Mouse (Mus musculus): ENCODE results near the gene Zeb2. TPM values are rescaled to one million over a fixed set of nuclear protein-coding genes. Genes with fewer than 3 reads are reported as not detected.

Gene Zeb2
- total RNA-seq, 2 experiments from 2014 or later = 138 to 189 TPM

DNA sequence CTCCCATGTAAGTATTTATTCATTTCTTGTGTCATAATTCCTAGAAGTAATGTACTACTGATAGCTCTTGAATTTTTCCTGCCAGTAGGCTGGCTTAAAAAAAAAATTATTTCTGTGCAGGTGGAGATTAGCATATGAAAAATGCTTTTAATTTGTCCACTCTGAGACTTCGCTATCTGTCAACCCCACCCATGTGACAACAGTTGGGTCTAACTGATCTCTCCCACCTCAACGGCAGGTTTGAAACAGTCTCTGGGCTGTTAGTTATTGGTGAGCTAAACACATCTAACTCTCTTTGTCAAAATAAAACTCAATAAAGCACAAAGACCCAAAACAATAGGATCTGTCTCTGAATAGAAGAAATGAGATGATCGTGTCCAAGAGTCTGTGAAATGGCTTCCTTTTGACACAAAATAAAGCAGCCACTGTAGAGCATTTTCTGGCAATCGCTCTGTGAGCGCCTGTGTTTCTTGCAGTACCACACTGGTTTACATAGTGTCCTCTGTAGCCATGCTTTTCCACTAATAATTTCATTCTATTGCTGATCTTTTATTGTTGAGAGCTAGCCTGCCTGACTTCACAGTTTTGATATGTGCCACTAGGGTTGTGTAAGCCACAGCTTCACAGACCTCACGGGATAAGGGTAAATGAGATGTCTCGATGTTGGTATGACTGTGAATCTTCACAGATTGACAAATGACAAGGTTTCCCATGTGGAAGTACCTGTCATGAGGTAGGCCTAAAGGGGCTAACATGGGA is 48.2 kb downstream of the Zeb2 start:
- ATAC-seq (replicated peaks; ENCODE audit: poor library complexity) = peak; percentile 80

DNA sequence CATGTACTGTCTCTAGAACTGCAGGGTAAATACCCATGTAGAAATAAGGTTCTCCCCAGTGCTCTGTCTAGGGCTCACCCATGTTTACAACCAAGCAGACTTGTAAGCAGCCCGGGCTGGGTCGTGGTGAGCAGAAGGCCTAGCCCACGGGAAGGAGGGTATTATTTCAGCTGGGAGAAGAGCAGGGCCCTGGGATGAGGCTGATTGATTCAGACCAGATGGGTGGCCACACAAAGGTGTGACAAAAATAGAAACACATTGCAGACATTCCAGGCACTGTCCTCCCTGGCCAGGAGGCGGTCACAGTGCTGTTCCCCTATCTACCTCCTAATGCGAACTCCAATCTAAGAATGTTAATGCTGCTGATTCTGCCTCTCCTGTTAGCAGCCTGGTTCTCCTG is 50.1 kb downstream of the Zeb2 start:
- ATAC-seq (replicated peaks; ENCODE audit: poor library complexity) = 0 out of 2 replicates have a peak, but pooled peaks have one; percentile 9

DNA sequence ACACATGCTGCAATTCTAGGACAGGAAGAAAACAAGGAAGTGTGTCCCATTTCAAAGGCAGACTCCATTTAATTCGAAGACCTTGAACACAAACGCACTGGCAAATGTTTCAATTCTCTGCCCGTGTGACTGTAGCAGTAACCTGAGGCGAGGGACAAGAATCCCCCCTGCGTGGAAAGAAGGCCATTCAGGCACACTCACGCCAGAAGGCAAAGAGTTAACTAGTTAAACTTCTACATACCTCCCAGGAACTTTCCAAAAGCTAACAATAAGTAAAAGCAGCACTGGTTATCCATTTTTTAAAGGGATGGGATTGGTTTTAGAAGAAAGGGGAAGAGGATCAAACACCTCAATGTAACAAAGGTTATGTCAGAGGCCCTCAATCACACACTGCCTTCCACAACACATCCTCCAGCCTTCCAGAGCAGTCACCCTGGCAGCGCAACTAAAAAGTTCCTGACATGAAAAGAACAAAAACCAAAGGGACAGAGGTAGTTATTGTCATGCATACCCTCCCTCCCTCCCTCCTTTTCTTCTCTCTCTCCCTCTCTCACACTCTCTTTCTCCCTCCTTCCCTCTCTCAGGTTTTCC is 53.8 kb downstream of the Zeb2 start:
- no peak for ATAC-seq (replicated peaks; ENCODE audit: poor library complexity)

DNA sequence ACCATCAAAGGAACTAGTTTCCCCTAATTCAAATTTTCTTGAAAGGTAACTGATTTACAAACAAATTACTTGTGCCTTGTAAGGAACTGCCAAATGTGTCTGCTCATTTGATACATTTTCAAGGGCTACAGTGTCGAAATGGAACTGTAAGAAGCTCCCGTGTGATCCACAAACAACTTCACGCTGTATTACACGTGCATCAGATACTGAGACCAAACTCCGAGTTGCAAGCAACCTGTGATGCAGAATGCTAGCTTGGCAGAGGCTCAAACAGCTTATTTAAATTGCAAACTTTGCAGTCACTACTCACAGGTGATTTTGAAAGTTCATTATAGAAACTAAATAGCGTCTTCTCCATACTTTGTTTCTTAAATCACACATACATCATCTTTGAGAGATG is 55.1 kb downstream of the Zeb2 start:
- no peak for ATAC-seq (replicated peaks; ENCODE audit: poor library complexity)

GRCm38 (mm10) chr2:45060768-45061167 is 56.4 kb downstream of the Zeb2 start:
- ATAC-seq (replicated peaks; ENCODE audit: poor library complexity) = no peak

DNA sequence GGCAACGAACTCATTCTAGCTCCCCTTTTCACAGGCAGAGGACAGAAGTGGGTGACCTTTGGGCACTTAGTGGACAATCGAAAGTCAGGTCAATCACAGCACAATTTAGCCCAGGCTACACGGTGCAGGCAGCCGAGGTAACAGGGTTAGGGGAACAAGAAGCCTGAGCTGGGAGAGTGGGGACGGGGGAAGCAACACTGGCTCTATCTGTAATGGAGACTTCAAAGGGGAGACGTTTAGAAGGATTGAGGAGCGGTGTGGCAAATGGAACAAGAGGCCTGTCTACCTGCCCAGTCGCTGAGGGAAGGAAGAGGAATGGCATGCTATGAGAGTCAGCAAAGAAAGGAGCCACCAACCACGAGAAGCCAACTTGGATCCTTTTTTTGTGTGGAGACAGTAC is 57.0 kb downstream of the Zeb2 start:
- ATAC-seq (replicated peaks; ENCODE audit: poor library complexity) = no peak

- ATAC-seq (replicated peaks; ENCODE audit: poor library complexity) = no peak
These were observed 57.6 kb downstream of the Zeb2 start for GRCm38 (mm10) chr2:45059599-45059998.

DNA sequence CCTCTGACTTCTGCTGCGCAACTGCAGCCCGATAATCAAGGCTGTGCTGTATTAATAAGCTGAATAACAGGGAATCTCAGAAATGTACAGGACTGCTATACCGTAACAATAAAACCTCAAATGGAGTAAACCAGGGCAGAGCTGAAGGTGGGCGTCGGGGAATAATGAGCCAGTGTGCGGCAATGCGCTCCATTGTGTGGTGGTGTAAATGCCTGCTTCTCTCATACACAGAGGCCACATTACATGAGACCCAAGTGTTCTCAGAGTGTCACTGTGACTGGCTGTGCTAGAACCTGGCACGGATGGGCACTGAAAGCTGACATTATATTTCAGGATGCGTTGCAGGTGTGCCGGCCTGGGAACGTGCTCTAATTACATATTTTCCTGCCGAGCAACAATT is 58.2 kb downstream of the Zeb2 start:
- no peak for ATAC-seq (replicated peaks; ENCODE audit: poor library complexity)

DNA sequence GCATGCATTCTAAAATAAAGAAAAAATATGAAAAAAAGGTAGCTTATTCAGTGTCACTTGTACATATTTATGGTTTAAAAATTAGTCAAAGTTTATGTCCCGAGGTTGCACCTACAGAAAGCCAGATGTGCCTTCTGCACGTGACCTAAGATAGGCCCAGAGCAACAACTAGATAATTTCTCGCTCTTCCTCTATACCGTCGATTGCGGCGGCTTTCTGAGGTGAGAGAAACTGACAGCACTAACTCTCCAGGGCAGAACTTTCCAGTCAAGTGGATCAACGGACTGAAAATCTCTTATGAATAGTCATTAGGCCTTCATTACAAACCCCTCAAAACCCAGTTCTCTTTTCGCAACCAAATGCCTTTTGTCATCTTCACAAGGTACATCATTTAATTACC is 59.0 kb downstream of the Zeb2 start:
- ATAC-seq (replicated peaks; ENCODE audit: poor library complexity) = peak; percentile 21; the same call in 1 of the 2 replicates

- peak; percentile 12; the same call in 1 of the 2 replicates for ATAC-seq (replicated peaks; ENCODE audit: poor library complexity)
These were observed 60.2 kb downstream of the Zeb2 start for GRCm38 (mm10) chr2:45056856-45057562.

GRCm38 (mm10) chr2:45055926-45056325 is 61.3 kb downstream of the Zeb2 start:
- peak; percentile 9; the same call in 1 of the 2 replicates for ATAC-seq (replicated peaks; ENCODE audit: poor library complexity)

DNA sequence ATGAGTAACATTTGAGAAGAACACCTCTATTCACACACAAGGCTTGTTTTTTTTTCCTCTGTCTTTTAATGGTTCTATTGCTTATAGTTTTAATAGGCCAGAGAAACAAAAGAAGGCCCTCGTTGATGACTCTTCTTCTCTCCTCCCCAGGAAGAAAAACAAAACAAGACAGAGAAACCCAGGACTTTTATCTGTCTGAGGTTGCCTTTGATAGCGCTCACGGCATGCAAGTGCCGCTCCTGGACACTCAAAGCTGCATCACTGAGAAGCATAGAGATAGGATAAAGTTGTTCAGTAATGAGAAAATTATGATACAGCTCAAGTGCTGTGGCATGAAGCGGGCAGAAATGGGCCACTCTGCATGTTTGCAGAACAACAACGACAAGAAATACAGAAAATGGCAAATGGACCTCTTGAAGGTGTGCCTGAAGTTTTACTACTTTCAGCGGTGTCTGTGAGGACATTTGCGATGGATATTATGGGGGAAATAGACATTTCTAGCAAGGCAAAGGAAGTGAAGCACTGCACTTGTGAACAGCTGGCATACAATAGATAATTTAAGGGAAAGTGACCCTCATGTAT is 62.1 kb downstream of the Zeb2 start:
- peak; percentile 30 for ATAC-seq (replicated peaks; ENCODE audit: poor library complexity)

GRCm38 (mm10) chr2:45054070-45055025 is 62.8 kb downstream of the Zeb2 start:
- no peak for ATAC-seq (replicated peaks; ENCODE audit: poor library complexity)

DNA sequence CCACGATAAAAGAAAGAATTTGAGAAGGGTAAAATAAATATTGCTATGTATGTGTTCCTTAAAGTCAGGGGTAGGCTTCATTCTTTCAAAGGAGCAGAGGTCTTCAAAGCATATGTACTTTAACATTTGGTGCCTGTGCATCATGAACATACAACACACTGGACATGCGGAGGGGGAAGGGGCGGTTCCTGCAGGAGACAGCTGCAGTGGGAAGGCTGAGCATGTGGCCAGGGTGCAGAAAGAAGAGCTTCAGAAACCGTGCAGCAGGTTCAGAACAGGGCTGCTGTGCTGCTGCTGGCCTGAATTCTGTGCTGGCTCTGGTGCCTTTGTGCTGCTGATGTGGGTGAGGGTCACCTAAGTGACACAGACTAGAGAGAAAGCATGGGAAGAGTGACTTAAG is 64.6 kb downstream of the Zeb2 start:
- no peak for ATAC-seq (replicated peaks; ENCODE audit: poor library complexity)

DNA sequence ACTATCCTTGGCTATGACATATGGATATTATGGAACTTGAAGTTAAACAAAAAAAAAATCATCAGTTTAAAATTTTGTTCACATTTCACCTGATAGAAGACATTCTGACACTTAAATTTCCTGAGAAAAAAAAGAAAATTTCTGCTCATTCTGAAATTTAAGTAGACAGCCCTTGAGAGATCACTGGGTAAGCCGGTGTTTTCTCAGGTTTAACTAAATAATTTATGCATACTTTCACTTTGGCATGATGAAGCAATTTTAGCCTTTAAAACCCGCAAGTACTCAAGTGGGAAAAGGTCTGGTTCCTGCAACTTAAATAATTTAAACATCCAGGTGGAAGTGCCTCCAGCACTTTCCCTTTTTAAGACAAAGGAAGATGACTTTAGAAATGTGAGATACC is 65.9 kb downstream of the Zeb2 start:
- ATAC-seq (replicated peaks; ENCODE audit: poor library complexity) = no peak

DNA sequence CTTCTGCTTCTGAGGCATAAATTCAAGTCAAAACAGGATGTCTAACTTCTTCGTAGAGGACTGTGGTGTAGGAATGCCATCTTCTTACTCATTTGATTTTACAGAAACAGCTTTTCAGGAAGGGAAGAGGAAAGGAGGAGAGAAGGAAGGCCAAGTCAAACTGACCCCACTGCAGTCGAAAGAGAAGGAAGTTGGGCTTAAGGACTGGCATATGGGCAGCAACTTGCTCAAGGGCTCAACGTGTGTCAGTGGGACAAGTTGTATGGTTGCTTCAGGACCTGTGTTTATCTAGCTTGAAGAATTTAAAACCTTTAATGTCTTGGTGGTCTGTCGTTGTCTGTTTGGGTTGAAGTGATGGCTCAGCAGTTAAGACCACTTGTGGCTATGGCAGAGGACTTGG is 67.3 kb downstream of the Zeb2 start:
- ATAC-seq (replicated peaks; ENCODE audit: poor library complexity) = peak; percentile 9; the same call in 1 of the 2 replicates

GRCm38 (mm10) chr2:45049279-45049678 is 67.9 kb downstream of the Zeb2 start:
- ATAC-seq (replicated peaks; ENCODE audit: poor library complexity) = peak; percentile 69

DNA sequence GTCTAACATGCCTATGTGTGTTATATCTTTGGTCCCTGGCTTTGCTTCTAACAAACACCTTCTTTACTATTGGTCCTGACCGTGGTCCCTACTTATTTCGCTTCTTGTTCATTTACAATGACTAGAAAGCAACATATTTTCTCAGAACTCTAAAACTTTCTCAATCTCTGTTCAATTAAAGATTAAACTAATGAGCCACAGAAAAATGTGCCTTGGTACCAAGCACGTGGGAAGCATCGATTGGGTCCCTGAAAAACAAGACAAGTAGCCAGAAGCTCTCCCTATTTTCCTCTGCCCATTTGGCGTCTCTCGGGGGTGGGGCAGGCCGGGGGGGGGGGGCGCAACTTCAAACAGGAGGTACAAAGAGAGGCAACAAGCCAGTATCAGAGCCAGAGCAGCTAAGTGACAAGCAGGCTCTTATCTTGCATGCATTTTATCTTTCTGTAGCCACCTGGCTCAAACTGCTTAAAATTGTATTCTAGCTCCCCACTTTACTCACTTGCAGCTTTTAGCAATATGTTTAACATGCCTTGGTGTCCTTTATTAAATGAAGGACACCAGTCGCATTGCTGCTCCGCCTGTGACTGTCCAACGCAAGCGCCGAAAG is 76.4 kb downstream of the Zeb2 start:
- peak; percentile 57 for ATAC-seq (replicated peaks; ENCODE audit: poor library complexity)

DNA sequence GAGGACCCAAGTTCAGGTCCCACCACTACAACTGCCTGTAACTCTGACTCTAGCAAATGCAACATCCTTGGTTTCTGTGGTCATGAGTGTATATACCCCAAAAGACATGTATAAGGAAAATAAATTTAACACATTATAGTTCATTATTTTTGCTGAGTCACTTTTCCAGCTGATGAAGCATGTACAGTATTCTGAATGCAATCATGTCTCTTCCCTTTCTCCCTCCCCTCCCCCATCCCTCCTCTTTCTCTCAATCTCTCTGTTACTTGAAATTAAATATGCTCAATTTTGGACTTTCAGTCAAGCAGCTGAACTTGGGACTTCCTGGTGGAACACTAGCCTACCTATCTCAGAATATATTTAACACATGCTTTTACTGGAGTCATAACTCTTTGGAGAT is 77.7 kb downstream of the Zeb2 start:
- ATAC-seq (replicated peaks; ENCODE audit: poor library complexity) = no peak

DNA sequence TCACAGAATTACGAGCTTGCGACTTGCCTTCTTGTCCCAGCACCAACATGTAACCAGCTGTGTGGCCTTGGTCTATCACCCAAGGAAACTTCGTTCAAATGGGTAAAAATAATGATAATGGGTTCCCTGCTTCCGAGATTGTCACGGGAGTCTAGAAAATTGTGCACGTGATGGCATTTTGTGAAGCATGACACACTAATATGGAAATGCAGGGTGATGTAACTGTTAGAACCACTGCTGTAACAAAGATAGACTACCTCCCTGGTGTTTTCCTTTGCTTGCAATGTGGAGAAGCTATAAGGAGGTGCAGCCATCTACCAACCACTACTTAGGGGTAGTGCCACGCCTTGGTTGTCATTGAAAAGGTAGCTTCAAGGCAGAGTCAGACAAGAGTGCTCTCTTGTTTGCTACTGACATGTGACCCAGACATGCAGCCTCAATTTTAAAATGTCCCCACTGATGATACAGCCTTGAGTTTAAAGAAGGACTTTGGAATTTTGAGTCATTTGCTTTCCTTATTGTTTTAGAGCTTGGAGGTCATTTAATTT is 89.0 kb downstream of the Zeb2 start:
- no peak for ATAC-seq (replicated peaks; ENCODE audit: poor library complexity)

Data from megakaryocyte progenitor cell, adult 5-6 weeks (primary cell).